Mouse (Mus musculus) liver, embryonic 16.5 days (tissue): ENCODE results near the gene Dhodh. TPM values are rescaled to one million over a fixed set of nuclear protein-coding genes. Genes with fewer than 3 reads are reported as not detected.

Source experiments
- ATAC-seq: fragments of 200-750 bp; cut with Nextera tagmentation; 2 replicates; pipeline ENCODE4 v1.8.0; 2017; ENCODE audit warnings: low read depth, mild to moderate bottlenecking, moderate number of reproducible peaks, moderate library complexity
- H3K27ac ChIP-seq: fragments of 300-500 bp; sonication (generic); 2 replicates; pipeline ENCODE4 v1.5.1; 2014; ENCODE audit warnings: mild to moderate bottlenecking, low read length
- H3K27me3 ChIP-seq: fragments of 300-500 bp; sonication (generic); 2 replicates; pipeline ENCODE4 v1.6.1; 2014; ENCODE audit warnings: low read depth, low read length, mixed read lengths; ENCODE audit not compliant: control insufficient read depth, insufficient read depth
- H3K36me3 ChIP-seq: fragments of 300-500 bp; sonication (generic); 2 replicates; pipeline ENCODE4 v1.6.1; 2014; ENCODE audit warnings: mild to moderate bottlenecking; ENCODE audit not compliant: control insufficient read depth, insufficient read depth
- H3K4me1 ChIP-seq: fragments of 300-500 bp; sonication (generic); 2 replicates; pipeline ENCODE4 v1.6.1; 2014; ENCODE audit warnings: low read depth, low read length, mixed read lengths; ENCODE audit not compliant: control insufficient read depth
- H3K4me2 ChIP-seq: fragments of 300-500 bp; sonication (generic); 2 replicates; pipeline ENCODE4 v1.6.1; 2014; ENCODE audit warnings: low read depth, low read length, mixed read lengths
- H3K4me3 ChIP-seq: fragments of 300-500 bp; sonication (generic); 2 replicates; pipeline ENCODE4 v1.5.1; 2014; ENCODE audit warnings: low read depth, mild to moderate bottlenecking, low read length
- H3K9ac ChIP-seq: fragments of 300-500 bp; sonication (generic); 2 replicates; pipeline ENCODE4 v1.6.1; 2014; ENCODE audit warnings: low read depth, low read length
- H3K9me3 ChIP-seq: fragments of 300-500 bp; sonication (generic); replicated peaks from 2 replicates; pipeline ENCODE4 v1.6.1; 2016; ENCODE audit warnings: low read length; ENCODE audit not compliant: control insufficient read depth
- WGBS: fragments of 180-500 bp; shearing (Covaris S2); extraction: QIAGEN DNeasy Blood & Tissue Kit; methylation state at CpG from one replicate; pipeline ENCODE4 v1.1.7; 2014; ENCODE audit not compliant: insufficient replicate concordance; 5-methylcytosine and 5-hydroxymethylcytosine counted together
- polyA plus RNA-seq: library from polyadenylated mRNA; unstranded; fragments of >200 nt; fragmentation: Nextera tagmentation; extraction: Ambion mirVana; gene quantifications from 2 replicates; pipeline ENCODE4 v1.2.1, GENCODE M21; 2015

Dhodh gene
- polyA plus RNA-seq, 1 experiment from 2014 or later: 16.0 TPM

- H3K4me3 ChIP-seq: no peak overlapping the region
- H3K9me3 ChIP-seq: no peaks in the 10 kb centered on the region
- H3K9ac ChIP-seq: no peak overlapping the region
- H3K27me3 ChIP-seq: no peaks in the 10 kb centered on the region
- H3K4me2 ChIP-seq: no peak overlapping the region
- 72% methylated on average over 12 of the region's 12 CpGs for WGBS
- H3K27ac ChIP-seq: no peak overlapping the region
- H3K4me1 ChIP-seq: peaks cover 6% of the 10 kb centered on the region
- no peak for ATAC-seq
- H3K36me3 ChIP-seq: no peaks in the 10 kb centered on the region
Measured at GRCm38 (mm10) chr8:109571139-109571538, 37.3 kb downstream of the Dhodh start.

GRCm38 (mm10) chr8:109565498-109566333 is 42.8 kb downstream of the Dhodh start, which contains the start of the genes Dhx38 and Txnl4b:
Dhx38 (minus strand) TSS chr8:109565861.
Txnl4b (plus strand) TSS chr8:109565892.
- Histone ChIP-seq H3K36me3 (peaks cover 8% of the 10 kb centered on the region), H3K9me3 (no peaks in the 10 kb centered on the region), H3K4me1 (peaks cover 13% of the 10 kb centered on the region), H3K9ac (peak within 1 kb of the TSS; percentile 90), H3K27ac (peak within 1 kb of the TSS; percentile 83), H3K4me2 (peak within 1 kb of the TSS; percentile 88), H3K27me3 (no peaks in the 10 kb centered on the region), H3K4me3 (peak within 1 kb of the TSS; percentile 86)
- under 1% methylated on average over 52 of the region's 52 CpGs for WGBS
- ATAC-seq: peak; percentile 99

DNA sequence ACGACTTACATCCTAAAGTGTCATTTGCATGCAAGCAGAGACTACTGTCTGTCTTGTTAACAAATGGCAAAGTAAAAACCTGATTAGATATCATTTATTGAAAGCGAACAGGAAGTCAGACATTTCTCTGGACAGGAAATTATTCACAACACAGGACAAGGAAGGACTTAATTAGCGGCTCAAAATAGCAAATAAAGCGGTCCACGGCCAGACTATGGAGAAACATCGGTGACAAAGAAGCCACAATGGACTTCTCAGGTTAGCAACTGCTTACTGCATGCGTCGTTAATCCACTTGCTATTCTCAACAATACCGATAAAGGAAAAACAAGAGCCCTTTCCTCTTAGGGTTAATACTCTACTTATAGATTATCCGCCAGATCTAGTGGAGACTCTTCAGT is 43.7 kb downstream of the Dhodh start:
- peaks cover 13% of the 10 kb centered on the region for H3K4me1 ChIP-seq
- peak overlapping the region; percentile 86 for H3K4me3 ChIP-seq
- peak overlapping the region; percentile 83 for H3K27ac ChIP-seq
- peak overlapping the region; percentile 74 for H3K4me2 ChIP-seq
- H3K27me3 ChIP-seq: no peaks in the 10 kb centered on the region
- ATAC-seq: no peak
- H3K36me3 ChIP-seq: peaks cover 17% of the 10 kb centered on the region
- H3K9ac ChIP-seq: peak overlapping the region; percentile 90
- 3% methylated on average over 10 of the region's 10 CpGs for WGBS
- H3K9me3 ChIP-seq: no peaks in the 10 kb centered on the region

DNA sequence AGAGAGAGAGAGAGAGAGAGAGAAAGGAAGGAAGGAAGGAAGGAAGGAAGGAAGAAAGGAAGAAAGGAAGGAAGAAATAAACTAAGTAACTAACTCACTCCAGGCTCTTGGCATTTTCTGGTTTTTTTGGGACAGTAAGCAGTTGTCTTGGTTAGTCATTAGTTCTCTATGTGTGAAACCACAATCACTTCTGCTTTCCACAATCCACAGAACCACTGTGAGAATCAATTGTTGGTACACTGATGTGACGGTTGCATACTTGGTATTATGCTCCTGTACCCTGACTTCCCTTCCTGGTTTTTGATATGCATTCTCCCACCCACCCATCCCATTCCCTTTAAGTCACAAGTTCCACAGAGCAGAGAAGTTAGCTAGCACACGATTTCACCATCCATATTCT is 44.6 kb downstream of the Dhodh start:
- no peak overlapping the region for H3K27ac ChIP-seq
- WGBS: 27% methylated on average over 2 of the region's 2 CpGs
- no peaks in the 10 kb centered on the region for H3K27me3 ChIP-seq
- no peak overlapping the region for H3K9ac ChIP-seq
- H3K4me1 ChIP-seq: peaks cover 13% of the 10 kb centered on the region
- no peaks in the 10 kb centered on the region for H3K9me3 ChIP-seq
- H3K4me3 ChIP-seq: no peak overlapping the region
- peaks cover 26% of the 10 kb centered on the region for H3K36me3 ChIP-seq
- H3K4me2 ChIP-seq: 0 out of 2 replicates have a peak overlapping the region, but pooled peaks have one; percentile 0
- no peak for ATAC-seq

- H3K9me3 ChIP-seq: no peaks in the 10 kb centered on the region
- H3K27ac ChIP-seq: no peak overlapping the region
- H3K4me1 ChIP-seq: no peaks in the 10 kb centered on the region
- WGBS: 43% methylated on average over 3 of the region's 3 CpGs
- peaks cover 76% of the 10 kb centered on the region for H3K36me3 ChIP-seq
- H3K4me2 ChIP-seq: no peak overlapping the region
- no peak overlapping the region for H3K9ac ChIP-seq
- no peak for ATAC-seq
- H3K27me3 ChIP-seq: no peaks in the 10 kb centered on the region
- H3K4me3 ChIP-seq: no peak overlapping the region
Measured at GRCm38 (mm10) chr8:109551663-109552062, 56.8 kb downstream of the Dhodh start.

- Histone ChIP-seq H3K4me3 (no peak overlapping the region), H3K4me2 (no peak overlapping the region), H3K36me3 (peaks cover 15% of the 10 kb centered on the region), H3K4me1 (no peaks in the 10 kb centered on the region), H3K9me3 (no peaks in the 10 kb centered on the region), H3K27me3 (no peaks in the 10 kb centered on the region), H3K9ac (no peak overlapping the region), H3K27ac (no peak overlapping the region)
- no peak for ATAC-seq
- 12% methylated on average over 3 of the region's 3 CpGs for WGBS
Measured at GRCm38 (mm10) chr8:109544049-109544448, 64.4 kb downstream of the Dhodh start.

- H3K4me2 ChIP-seq: no peak overlapping the region
- H3K9me3 ChIP-seq: no peaks in the 10 kb centered on the region
- H3K4me3 ChIP-seq: no peak overlapping the region
- no peaks in the 10 kb centered on the region for H3K27me3 ChIP-seq
- ATAC-seq: no peak
- no peak overlapping the region for H3K27ac ChIP-seq
- peaks cover 5% of the 10 kb centered on the region for H3K36me3 ChIP-seq
- no peaks in the 10 kb centered on the region for H3K4me1 ChIP-seq
- WGBS: 59% methylated on average over 8 of the region's 8 CpGs
- H3K9ac ChIP-seq: no peak overlapping the region
Measured at GRCm38 (mm10) chr8:109542748-109543519, 65.5 kb downstream of the Dhodh start.

- Histone ChIP-seq H3K27ac (no peak overlapping the region), H3K4me1 (no peaks in the 10 kb centered on the region), H3K9ac (no peak overlapping the region), H3K27me3 (no peaks in the 10 kb centered on the region), H3K36me3 (no peaks in the 10 kb centered on the region), H3K4me3 (no peak overlapping the region), H3K4me2 (no peak overlapping the region), H3K9me3 (no peaks in the 10 kb centered on the region)
- 53% methylated on average over 5 of the region's 5 CpGs for WGBS
- no peak for ATAC-seq
Measured at GRCm38 (mm10) chr8:109542165-109542564, 66.3 kb downstream of the Dhodh start.
